Mouse (Mus musculus): Measurements from ENCODE around the gene Sptbn2.

Sptbn2 gene

GRCm38 (mm10) chr19:4711098-4711600, at the start of gene Sptbn2:
Gene Sptbn2 (plus strand): TSS chr19:4711167.
- DNase-seq (ENCODE audit: extremely low read depth, low read depth) = no peak

GRCm38 (mm10) chr19:4666815-4667214, 44.2 kb upstream of the Sptbn2 start:
- no peak for DNase-seq (ENCODE audit: extremely low read depth, low read depth)

GRCm38 (mm10) chr19:4670776-4671175, 40.2 kb upstream of the Sptbn2 start:
- DNase-seq (ENCODE audit: extremely low read depth, low read depth) = no peak

- DNase-seq (ENCODE audit: extremely low read depth, low read depth) = no peak
Measured at GRCm38 (mm10) chr19:4672401-4672800, 38.6 kb upstream of the Sptbn2 start.

GRCm38 (mm10) chr19:4694346-4694745, 16.6 kb upstream of the Sptbn2 start:
- no peak for DNase-seq (ENCODE audit: extremely low read depth, low read depth)

- no peak for DNase-seq (ENCODE audit: extremely low read depth, low read depth)
Measured at GRCm38 (mm10) chr19:4697121-4697520, 13.8 kb upstream of the Sptbn2 start.

- no peak for DNase-seq (ENCODE audit: extremely low read depth, low read depth)
Measured at GRCm38 (mm10) chr19:4697721-4698120, 13.2 kb upstream of the Sptbn2 start.

- DNase-seq (ENCODE audit: extremely low read depth, low read depth) = no peak
Measured at GRCm38 (mm10) chr19:4698205-4698677, 12.7 kb upstream of the Sptbn2 start, which contains the start of gene Gm960. Gene Gm960 (minus strand): TSS chr19:4698668.

- no peak for DNase-seq (ENCODE audit: extremely low read depth, low read depth)
Measured at GRCm38 (mm10) chr19:4698856-4699255, 12.1 kb upstream of the Sptbn2 start.

- no peak for DNase-seq (ENCODE audit: extremely low read depth, low read depth)
Measured at GRCm38 (mm10) chr19:4699821-4700220, 11.1 kb upstream of the Sptbn2 start.

- no peak for DNase-seq (ENCODE audit: extremely low read depth, low read depth)
Measured at GRCm38 (mm10) chr19:4700656-4701055, 10.3 kb upstream of the Sptbn2 start.

- DNase-seq (ENCODE audit: extremely low read depth, low read depth) = no peak
Measured at GRCm38 (mm10) chr19:4701221-4701620, 9.7 kb upstream of the Sptbn2 start.

GRCm38 (mm10) chr19:4708765-4709164, 2.2 kb upstream of the Sptbn2 start:
- DNase-seq (ENCODE audit: extremely low read depth, low read depth) = no peak

- DNase-seq (ENCODE audit: extremely low read depth, low read depth) = no peak
Measured at GRCm38 (mm10) chr19:4711601-4712155, 711 bp downstream of the Sptbn2 start.

GRCm38 (mm10) chr19:4712156-4712780, 1.3 kb downstream of the Sptbn2 start:
- DNase-seq (ENCODE audit: extremely low read depth, low read depth) = no peak

GRCm38 (mm10) chr19:4712781-4713526, 2.0 kb downstream of the Sptbn2 start:
- no peak for DNase-seq (ENCODE audit: extremely low read depth, low read depth)

- DNase-seq (ENCODE audit: extremely low read depth, low read depth) = no peak
Measured at GRCm38 (mm10) chr19:4713886-4714285, 2.9 kb downstream of the Sptbn2 start.

GRCm38 (mm10) chr19:4716756-4717155, 5.8 kb downstream of the Sptbn2 start:
- DNase-seq (ENCODE audit: extremely low read depth, low read depth) = no peak

GRCm38 (mm10) chr19:4717281-4717680, 6.3 kb downstream of the Sptbn2 start:
- no peak for DNase-seq (ENCODE audit: extremely low read depth, low read depth)

- no peak for DNase-seq (ENCODE audit: extremely low read depth, low read depth)
Measured at GRCm38 (mm10) chr19:4718716-4719115, 7.7 kb downstream of the Sptbn2 start.

- DNase-seq (ENCODE audit: extremely low read depth, low read depth) = no peak
Measured at GRCm38 (mm10) chr19:4719351-4719764, 8.4 kb downstream of the Sptbn2 start.

- DNase-seq (ENCODE audit: extremely low read depth, low read depth) = no peak
Measured at GRCm38 (mm10) chr19:4720112-4720511, 9.1 kb downstream of the Sptbn2 start.
